Mouse (Mus musculus) cerebellum, postnatal 25 days (tissue): ENCODE measurements around the gene Lca5l.
A peak's percentile ranks its signal among the peaks of the same experiment; 100 is the strongest.
"Not testable (repeated sequence)": the region's sequence is repeated elsewhere in the genome, so short reads cannot be mapped to it uniquely, and the experiment has no call there.

ENCODE experiments used
- DNase-seq, 2 experiments: peaks; one replicate each; pipeline ENCODE4 v3.0.0; 2021; ENCODE audit warnings: mixed read lengths in 2 of 2

Lca5l gene

GRCm38 (mm10) chr16:96165723-96166264 lies 26.3 kb downstream of the Lca5l start:
- DNase-seq = peak; percentile 60 to 64

- peak; percentile 52 to 54 for DNase-seq
Measured at GRCm38 (mm10) chr16:96161336-96161735, 30.7 kb downstream of the Lca5l start.

GRCm38 (mm10) chr16:96160927-96161326 lies 31.1 kb downstream of the Lca5l start:
- peak; percentile 46 to 53 for DNase-seq

GRCm38 (mm10) chr16:96159794-96160346 lies 32.2 kb downstream of the Lca5l start:
- peak in 1 of 2 experiments; percentile 46 for DNase-seq

- peak; percentile 78 to 80 for DNase-seq
Measured at GRCm38 (mm10) chr16:96159091-96159731, 32.9 kb downstream of the Lca5l start.

GRCm38 (mm10) chr16:96158511-96159080 lies 33.5 kb downstream of the Lca5l start:
- DNase-seq = peak in 1 of 2 experiments; percentile 32

DNA sequence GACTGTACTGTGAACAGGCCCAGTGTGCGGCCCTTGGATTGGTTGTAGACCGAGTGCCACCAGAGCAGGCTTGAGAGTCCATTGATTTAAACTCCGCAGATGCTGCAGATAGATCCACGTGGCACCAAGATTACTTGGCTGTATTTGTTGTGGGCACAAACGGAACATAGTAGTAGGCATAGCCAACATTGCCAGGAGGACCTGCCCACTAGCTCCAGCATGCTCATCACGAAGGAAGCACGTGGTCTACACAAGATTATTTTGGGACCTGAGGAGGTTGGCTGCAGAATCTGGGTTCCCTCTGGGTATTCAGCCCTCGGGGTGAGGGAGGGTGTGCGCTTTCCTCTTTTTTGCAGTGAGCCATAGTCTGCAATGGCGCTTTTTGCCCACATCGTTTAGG lies 34.9 kb downstream of the Lca5l start:
- peak in 1 of 2 experiments; percentile 31 for DNase-seq

GRCm38 (mm10) chr16:96156019-96156418 lies 36.1 kb downstream of the Lca5l start:
- no peak for DNase-seq

DNA sequence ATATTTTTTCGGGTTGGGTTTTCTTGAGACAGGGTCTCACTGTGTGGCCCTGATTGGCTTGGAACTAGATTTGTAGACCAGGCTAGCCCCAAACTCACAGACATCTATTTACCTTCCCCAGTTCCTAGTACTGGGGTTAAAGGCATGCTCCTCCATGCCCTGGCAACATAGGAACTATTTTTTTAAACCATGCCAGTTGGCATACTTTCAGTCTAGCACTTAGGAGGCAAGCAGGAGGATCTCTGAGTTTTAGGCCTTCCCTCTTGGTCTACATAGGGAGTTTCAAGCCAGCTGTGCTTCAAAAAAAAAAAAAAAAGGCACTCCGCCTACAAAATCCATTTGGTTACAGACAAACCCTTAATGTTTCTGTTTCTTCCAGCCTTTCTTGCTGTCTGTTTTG lies 37.6 kb downstream of the Lca5l start:
- DNase-seq = no peak

GRCm38 (mm10) chr16:96151551-96151950 lies 40.5 kb downstream of the Lca5l start:
- DNase-seq = peak; percentile 88 to 94

- DNase-seq = peak; percentile 58 to 79
Measured at GRCm38 (mm10) chr16:96150995-96151394, 41.1 kb downstream of the Lca5l start.

- DNase-seq = no peak
Measured at GRCm38 (mm10) chr16:96149311-96149710, 42.8 kb downstream of the Lca5l start.

GRCm38 (mm10) chr16:96148834-96149233 lies 43.2 kb downstream of the Lca5l start:
- DNase-seq = no peak

DNA sequence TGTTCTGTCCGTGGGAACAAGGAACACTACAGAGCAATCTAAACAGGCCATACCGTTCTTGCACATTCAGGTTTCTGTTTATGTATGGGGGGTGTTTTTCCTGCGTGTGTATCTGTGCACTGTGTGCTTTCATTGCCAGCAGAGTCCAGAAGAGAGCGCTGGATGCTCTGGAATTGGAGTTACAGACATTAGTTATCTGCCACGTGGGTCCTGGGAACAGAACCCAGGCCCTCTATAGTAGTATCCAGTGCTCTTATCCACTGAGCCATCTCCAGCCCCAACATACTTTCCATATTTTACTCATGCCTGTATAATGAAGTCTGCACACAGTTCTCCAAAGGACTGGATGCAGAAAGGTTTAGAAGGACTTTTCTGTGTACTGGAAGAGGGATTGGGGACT lies 46.3 kb downstream of the Lca5l start:
- DNase-seq = no peak

GRCm38 (mm10) chr16:96145110-96145800 lies 46.8 kb downstream of the Lca5l start, which contains the start of gene Wrb:
TSS of gene Wrb (plus strand) at chr16:96145407.
- peak; percentile 100 for DNase-seq

GRCm38 (mm10) chr16:96144748-96145109 lies 47.3 kb downstream of the Lca5l start:
- not testable (repeated sequence) for DNase-seq

GRCm38 (mm10) chr16:96128466-96128865 lies 63.6 kb downstream of the Lca5l start:
- no peak for DNase-seq

DNA sequence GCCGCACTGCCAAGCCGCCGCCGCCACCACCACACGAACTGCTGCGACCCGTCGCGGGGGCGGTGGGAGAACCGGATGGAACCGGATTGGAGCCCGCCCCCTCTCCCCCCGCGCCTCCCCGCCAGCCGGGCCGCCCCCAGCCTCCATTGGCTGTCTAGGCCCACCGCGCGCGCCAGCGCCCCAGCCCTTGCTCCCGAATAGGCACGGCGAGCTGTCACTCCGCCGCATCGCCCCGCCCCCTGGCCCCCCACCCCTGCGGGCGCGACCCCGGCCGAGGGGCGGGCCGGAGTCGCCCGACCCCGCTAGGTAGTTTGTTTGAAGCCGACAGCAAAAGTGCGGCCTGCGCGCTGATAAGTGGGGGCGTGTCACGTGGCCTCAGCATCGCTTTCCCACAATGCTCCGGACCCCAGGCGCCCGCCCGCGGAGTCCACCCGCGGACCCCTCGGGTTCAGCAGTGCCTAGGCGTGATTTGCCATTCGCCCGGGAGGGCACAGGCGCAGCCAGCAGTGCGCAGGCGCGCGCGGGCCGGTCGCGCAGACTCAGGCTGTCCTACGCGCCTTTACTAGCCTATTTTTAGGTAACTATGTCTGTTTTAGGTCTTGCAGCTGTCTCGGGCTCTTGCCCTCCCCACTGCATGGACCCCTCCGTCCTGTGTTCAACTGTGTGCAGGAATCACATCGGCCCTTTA lies 64.3 kb downstream of the Lca5l start, which contains the start of gene Hmgn1:
TSS of gene Hmgn1 (minus strand) at position 73 of the 688 bp plus-strand sequence.
- peak; percentile 96 to 97 for DNase-seq

- no peak for DNase-seq
Measured at GRCm38 (mm10) chr16:96127288-96127656, 64.8 kb downstream of the Lca5l start.

- no peak for DNase-seq
Measured at GRCm38 (mm10) chr16:96126684-96127171, 65.3 kb downstream of the Lca5l start.

GRCm38 (mm10) chr16:96120022-96120623 lies 71.9 kb downstream of the Lca5l start:
- DNase-seq = no peak

GRCm38 (mm10) chr16:96114729-96115128 lies 77.3 kb downstream of the Lca5l start:
- no peak for DNase-seq
